Mouse (Mus musculus) small intestine, adult 2 months (tissue): ENCODE results near the gene Trim27.

Experiments used
- CTCF ChIP-seq: fragments of 200-500 bp; IDR thresholded peaks from 2 replicates; pipeline ENCODE4 v1.5.1; 2012; ENCODE audit warnings: low read depth, mild to moderate bottlenecking, control low read depth, inconsistent platforms, low read length, moderate library complexity, mixed read lengths; ENCODE audit not compliant: insufficient replicate concordance, insufficient read length; ENCODE audit errors: extremely low read depth
- POLR2A ChIP-seq: fragments of 200-500 bp; IDR thresholded peaks from 2 replicates; pipeline ENCODE4 v1.6.1; 2012; ENCODE audit warnings: low read depth, mild to moderate bottlenecking, control low read depth, inconsistent platforms, low read length, moderate library complexity

DNA sequence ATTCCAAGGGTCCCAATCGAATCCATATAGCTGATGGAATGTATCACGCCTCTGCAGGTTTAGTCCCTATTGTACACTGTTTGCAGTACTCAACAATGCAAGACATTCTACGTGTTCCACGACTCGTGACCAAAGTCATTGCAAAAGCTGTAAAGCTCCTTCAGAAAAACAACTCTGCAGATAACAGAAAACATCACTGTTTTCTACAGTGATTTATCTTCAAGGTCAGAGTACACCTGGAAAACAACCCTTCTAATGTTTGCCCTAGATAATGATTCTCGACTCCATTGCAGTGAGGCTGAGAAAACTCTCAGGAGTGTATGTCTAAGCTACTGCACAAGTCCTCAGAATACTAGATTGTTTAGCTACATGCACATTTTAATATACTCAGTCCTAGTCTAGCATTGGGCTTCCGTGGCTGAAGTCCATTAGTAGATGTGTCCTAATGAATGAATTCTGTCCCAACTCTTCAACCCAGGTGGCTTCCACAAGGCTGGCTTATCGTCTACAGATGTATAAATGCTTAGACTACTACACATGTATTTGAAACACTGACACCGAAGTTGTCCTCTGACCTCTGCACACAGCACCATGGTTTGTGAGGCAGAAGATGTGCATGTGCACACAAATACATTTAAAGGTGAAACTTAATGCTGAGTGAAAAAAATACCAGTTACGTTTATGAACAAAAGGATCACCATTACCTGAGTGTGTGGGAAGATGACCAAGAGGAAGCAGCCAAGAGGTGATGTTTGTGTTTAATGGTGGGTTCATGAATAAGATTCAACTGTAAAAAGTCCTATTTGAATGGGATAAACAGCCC, 16.4 kb downstream of the Trim27 start:
- TF ChIP-seq CTCF = no peak
- TF ChIP-seq POLR2A = no peak
